Mouse (Mus musculus) heart, embryonic 11.5 days (tissue): ENCODE results near the gene Olfr95. TPM values are rescaled to one million over a fixed set of nuclear protein-coding genes. Genes with fewer than 3 reads are reported as not detected.

Experiments used
- ATAC-seq: fragments of 200-750 bp; cut with Nextera tagmentation; replicated peaks from 2 replicates; pipeline ENCODE4 v1.8.0; 2017; ENCODE audit warnings: moderate library complexity; ENCODE audit not compliant: insufficient number of reproducible peaks, low FRiP score, low TSS enrichment
- H3K27ac ChIP-seq: fragments of 300-500 bp; sonication (generic); 2 replicates; pipeline ENCODE4 v1.5.1; 2014; ENCODE audit warnings: mild to moderate bottlenecking, low read depth, low read length
- H3K27me3 ChIP-seq: fragments of 300-500 bp; sonication (generic); 2 replicates; pipeline ENCODE4 v1.6.1; 2014; ENCODE audit warnings: mild to moderate bottlenecking, low read length, mixed read lengths; ENCODE audit not compliant: control insufficient read depth, insufficient read depth
- H3K36me3 ChIP-seq: fragments of 300-500 bp; sonication (generic); 2 replicates; pipeline ENCODE4 v1.6.1; 2014; ENCODE audit warnings: mild to moderate bottlenecking, low read length, moderate library complexity, mixed read lengths; ENCODE audit not compliant: control insufficient read depth, insufficient read depth
- H3K4me1 ChIP-seq: fragments of 300-500 bp; sonication (generic); 2 replicates; pipeline ENCODE4 v1.6.1; 2014; ENCODE audit warnings: low read length; ENCODE audit not compliant: control insufficient read depth, insufficient read depth
- H3K4me2 ChIP-seq: fragments of 300-500 bp; sonication (generic); 2 replicates; pipeline ENCODE4 v1.6.1; 2014; ENCODE audit warnings: mild to moderate bottlenecking, moderate library complexity
- H3K4me3 ChIP-seq: fragments of 300-500 bp; sonication (generic); 2 replicates; pipeline ENCODE4 v1.5.1; 2014; ENCODE audit warnings: low read depth, low read length
- H3K9ac ChIP-seq: fragments of 300-500 bp; sonication (generic); 2 replicates; pipeline ENCODE4 v1.6.1; 2014; ENCODE audit warnings: mild to moderate bottlenecking, low read depth, low read length, moderate library complexity
- H3K9me3 ChIP-seq: fragments of 300-500 bp; sonication (generic); replicated peaks from 2 replicates; pipeline ENCODE4 v1.6.1; 2016; ENCODE audit warnings: low read length; ENCODE audit not compliant: control insufficient read depth
- WGBS: fragments of 180-500 bp; shearing (Covaris S2); extraction: QIAGEN DNeasy Blood & Tissue Kit; methylation state at CpG from one replicate; pipeline ENCODE4 v1.1.7; 2014; ENCODE audit not compliant: insufficient replicate concordance; 5-methylcytosine and 5-hydroxymethylcytosine counted together
- polyA plus RNA-seq: library from polyadenylated mRNA; unstranded; fragments of >200 nt; fragmentation: Nextera tagmentation; extraction: Ambion mirVana; gene quantifications from 2 replicates; pipeline ENCODE4 v1.2.1, GENCODE M21; 2014

Gene Olfr95
- polyA plus RNA-seq, 1 experiment from 2014 or later: not detected

DNA sequence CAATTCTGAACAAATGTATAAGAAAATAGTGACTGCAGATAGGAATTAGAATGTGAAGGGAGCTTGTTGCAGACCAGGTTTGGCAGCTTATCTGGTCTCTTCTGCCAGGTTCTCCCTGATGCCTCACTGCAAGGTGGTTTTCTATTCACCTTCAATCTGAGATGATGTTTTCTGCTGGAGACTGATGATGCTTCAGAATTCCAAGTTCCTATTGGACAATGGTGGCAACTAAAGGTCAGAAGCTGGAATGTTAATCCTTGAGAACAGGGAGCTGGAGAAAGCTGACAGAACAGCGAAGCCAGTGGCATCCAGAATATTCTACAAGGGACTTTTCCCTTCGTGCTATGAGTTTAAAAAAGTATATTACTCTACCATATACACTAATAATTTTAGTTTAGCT, 22.2 kb downstream of the Olfr95 start:
- Histone ChIP-seq H3K36me3 (no peaks in the 10 kb centered on the region), H3K27me3 (peaks cover 8% of the 10 kb centered on the region), H3K4me3 (no peak overlapping the region), H3K4me1 (no peaks in the 10 kb centered on the region), H3K4me2 (no peak overlapping the region), H3K27ac (no peak overlapping the region), H3K9me3 (no peaks in the 10 kb centered on the region), H3K9ac (no peak overlapping the region)
- no peak for ATAC-seq
- WGBS: 26% methylated on average over 2 of the region's 2 CpGs

DNA sequence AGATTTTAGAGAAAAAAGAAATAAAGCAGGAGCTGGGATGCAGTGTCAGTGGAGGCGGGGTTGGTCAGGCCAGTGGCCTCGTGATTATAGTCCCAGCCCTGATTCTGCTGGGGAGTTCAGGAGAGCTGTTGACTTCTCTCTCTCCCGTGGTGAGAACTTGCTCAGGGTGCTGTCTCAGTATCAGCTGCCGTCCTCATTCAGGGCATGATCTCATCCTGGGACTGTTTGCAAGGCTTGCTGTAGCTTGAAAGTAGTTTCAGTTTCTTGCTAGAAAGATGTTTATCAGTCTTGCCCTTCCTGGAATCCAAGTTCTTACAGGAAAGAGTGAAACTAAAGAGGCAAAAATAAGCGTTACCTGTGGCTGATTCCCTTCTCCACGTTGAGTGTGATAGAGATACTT, 27.4 kb downstream of the Olfr95 start:
- ATAC-seq: no peak
- Histone ChIP-seq H3K4me3 (no peak overlapping the region), H3K9ac (no peak overlapping the region), H3K27me3 (no peaks in the 10 kb centered on the region), H3K4me2 (no peak overlapping the region), H3K4me1 (no peaks in the 10 kb centered on the region), H3K36me3 (no peaks in the 10 kb centered on the region), H3K9me3 (no peaks in the 10 kb centered on the region), H3K27ac (no peak overlapping the region)
- WGBS: 41% methylated on average over 6 of the region's 6 CpGs

DNA sequence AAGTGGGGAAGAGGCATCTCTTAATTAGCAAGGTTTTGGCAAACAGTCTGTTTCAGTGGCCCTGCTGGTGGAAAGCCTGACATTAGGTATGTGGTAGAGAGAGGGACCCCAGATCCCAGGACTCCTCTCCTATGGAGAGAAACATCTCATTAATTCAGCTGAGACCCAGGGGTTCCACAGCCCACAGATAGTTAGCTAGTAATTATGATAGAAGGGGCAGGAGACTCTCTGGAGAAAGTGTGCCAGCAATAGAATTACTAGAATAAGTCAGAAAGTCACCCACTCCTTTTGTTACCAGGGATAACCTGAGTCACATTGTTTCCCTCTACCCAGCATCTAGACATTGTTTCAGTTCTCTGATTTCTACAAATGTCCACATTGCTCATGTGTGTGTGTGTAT, 51.5 kb downstream of the Olfr95 start, which contains the start of gene Olfr93:
TSS of gene Olfr93 (minus strand) at position 101 of the 400 bp plus-strand sequence.
- no peaks in the 10 kb centered on the region for H3K36me3 ChIP-seq
- no peaks in the 10 kb centered on the region for H3K9me3 ChIP-seq
- H3K27me3 ChIP-seq: no peaks in the 10 kb centered on the region
- H3K4me1 ChIP-seq: no peaks in the 10 kb centered on the region
- no peak within 1 kb of the TSS for H3K27ac ChIP-seq
- no peak within 1 kb of the TSS for H3K9ac ChIP-seq
- no peak within 1 kb of the TSS for H3K4me2 ChIP-seq
- no peak within 1 kb of the TSS for H3K4me3 ChIP-seq
- no peak for ATAC-seq

Other genes starting within 250 kb of the Olfr95 start
- gene 2410137M14Rik, start 231.9 kb downstream of the Olfr95 start, polyA plus RNA-seq: not detected in 2 replicates
- gene H2-M5, start 223.6 kb downstream of the Olfr95 start, polyA plus RNA-seq: 0.24 and 0.49 TPM in 2 replicates
- gene Zfp57, start 212.0 kb downstream of the Olfr95 start, polyA plus RNA-seq: 66.7 and 70.1 TPM in 2 replicates
- 0.25 TPM in 1 of 2 replicates, not detected in the other for gene Mog, start 189.7 kb downstream of the Olfr95 start, polyA plus RNA-seq
- 4.4 and 6.0 TPM in 2 replicates for gene Gabbr1, start 167.2 kb downstream of the Olfr95 start, polyA plus RNA-seq
- not detected in 2 replicates for gene Olfr90, start 124.6 kb downstream of the Olfr95 start, polyA plus RNA-seq
- not detected in 2 replicates for gene Olfr91, start 114.8 kb downstream of the Olfr95 start, polyA plus RNA-seq
- not detected in 2 replicates for gene Olfr92, start 93.0 kb downstream of the Olfr95 start, polyA plus RNA-seq
- gene Olfr93, start 51.6 kb downstream of the Olfr95 start, polyA plus RNA-seq: not detected in 2 replicates
- not detected in 2 replicates for gene Ubd, start 19.2 kb downstream of the Olfr95 start, polyA plus RNA-seq
- gene Olfr94, start 12.1 kb downstream of the Olfr95 start, polyA plus RNA-seq: not detected in 2 replicates
- gene Olfr96, start 7.0 kb upstream of the Olfr95 start, polyA plus RNA-seq: not detected in 2 replicates
- gene Olfr97, start 24.2 kb upstream of the Olfr95 start, polyA plus RNA-seq: not detected in 2 replicates
- not detected in 2 replicates for gene Olfr98, start 50.6 kb upstream of the Olfr95 start, polyA plus RNA-seq
- gene H2-M3, start 57.1 kb upstream of the Olfr95 start, polyA plus RNA-seq: 0.55 and 0.72 TPM in 2 replicates
- gene Olfr99, start 70.3 kb upstream of the Olfr95 start, polyA plus RNA-seq: not detected in 2 replicates
- not detected in 2 replicates for gene Olfr101, start 91.2 kb upstream of the Olfr95 start, polyA plus RNA-seq
- not detected in 2 replicates for gene Olfr102, start 103.9 kb upstream of the Olfr95 start, polyA plus RNA-seq
- not detected in 2 replicates for gene Olfr103, start 126.6 kb upstream of the Olfr95 start, polyA plus RNA-seq
- gene Olfr104-ps, start 146.5 kb upstream of the Olfr95 start, polyA plus RNA-seq: not detected in 2 replicates
- gene Olfr105-ps, start 165.9 kb upstream of the Olfr95 start, polyA plus RNA-seq: not detected in 2 replicates
- gene Olfr106-ps, start 177.3 kb upstream of the Olfr95 start, polyA plus RNA-seq: not detected in 2 replicates
- gene Olfr107, start 186.1 kb upstream of the Olfr95 start, polyA plus RNA-seq: not detected in 2 replicates
- gene Olfr108, start 232.4 kb upstream of the Olfr95 start, polyA plus RNA-seq: not detected in 2 replicates
- not detected in 2 replicates for gene Olfr109, start 245.8 kb upstream of the Olfr95 start, polyA plus RNA-seq